Mouse (Mus musculus): Measurements from ENCODE around the gene Tsc22d4. TPM values are rescaled to one million over a fixed set of nuclear protein-coding genes. Genes with fewer than 3 reads are reported as not detected.

Tsc22d4 gene
- polyA plus RNA-seq, 1 experiment from 2014 or later: 110 TPM

GRCm38 (mm10) chr5:137755425-137755824 lies 9.9 kb downstream of the Tsc22d4 start:
- Histone ChIP-seq H3K9me3 (replicated peaks) (no peaks in the 10 kb centered on the region), H3K4me2 (no peak overlapping the region), H3K36me3 (peaks cover 25% of the 10 kb centered on the region), H3K27ac (replicated peaks) (no peak overlapping the region), H3K4me3 (replicated peaks) (no peak overlapping the region), H3K4me1 (peaks cover 27% of the 10 kb centered on the region), H3K27me3 (replicated peaks) (no peaks in the 10 kb centered on the region), H3K9ac (replicated peaks) (no peak overlapping the region)
- WGBS: 79% methylated on average over 5 of the region's 5 CpGs
- no peak for ATAC-seq (ENCODE audit: low FRiP score)

- Histone ChIP-seq H3K4me2 (no peak overlapping the region), H3K9me3 (replicated peaks) (no peaks in the 10 kb centered on the region), H3K4me1 (peaks cover 27% of the 10 kb centered on the region), H3K9ac (replicated peaks) (no peak overlapping the region), H3K27me3 (replicated peaks) (no peaks in the 10 kb centered on the region), H3K36me3 (peaks cover 24% of the 10 kb centered on the region), H3K4me3 (replicated peaks) (no peak overlapping the region), H3K27ac (replicated peaks) (peak overlapping the region; percentile 56; the same call in 1 of the 2 replicates)
- 76% methylated on average over 3 of the region's 3 CpGs for WGBS
- no peak for ATAC-seq (ENCODE audit: low FRiP score)
Observed at GRCm38 (mm10) chr5:137756106-137756505, 10.6 kb downstream of the Tsc22d4 start.

GRCm38 (mm10) chr5:137756882-137757661 lies 11.5 kb downstream of the Tsc22d4 start:
- H3K9ac ChIP-seq (replicated peaks): no peak overlapping the region; the same call in 1 of the 2 replicates

GRCm38 (mm10) chr5:137757887-137758286 lies 12.4 kb downstream of the Tsc22d4 start:
- H3K9ac ChIP-seq (replicated peaks): peak overlapping the region; percentile 30
- peak; percentile 74 for ATAC-seq (ENCODE audit: low FRiP score)
- H3K36me3 ChIP-seq: peaks cover 12% of the 10 kb centered on the region; the same call in 1 of the 2 replicates
- H3K9me3 ChIP-seq (replicated peaks): no peaks in the 10 kb centered on the region
- H3K4me3 ChIP-seq (replicated peaks): peak overlapping the region; percentile 18; the same call in 1 of the 2 replicates
- H3K4me2 ChIP-seq: peak overlapping the region; percentile 44
- peak overlapping the region; percentile 80 for H3K27ac ChIP-seq (replicated peaks)
- H3K4me1 ChIP-seq: peaks cover 27% of the 10 kb centered on the region
- 41% methylated on average over 6 of the region's 6 CpGs for WGBS
- H3K27me3 ChIP-seq (replicated peaks): no peaks in the 10 kb centered on the region

More at GRCm38 (mm10) chr5:137756882-137757661, 11.5 kb downstream of the Tsc22d4 start:
- Histone ChIP-seq H3K4me3 (replicated peaks) (no peak overlapping the region), H3K9me3 (replicated peaks) (no peaks in the 10 kb centered on the region), H3K27ac (replicated peaks) (peak overlapping the region; percentile 80), H3K4me2 (peak overlapping the region; percentile 22; the same call in 1 of the 2 replicates), H3K36me3 (peaks cover 15% of the 10 kb centered on the region), H3K4me1 (peaks cover 27% of the 10 kb centered on the region), H3K27me3 (replicated peaks) (no peaks in the 10 kb centered on the region)
- 47% methylated on average over 10 of the region's 10 CpGs for WGBS
- peak; percentile 42; the same call in 1 of the 2 replicates for ATAC-seq (ENCODE audit: low FRiP score)

- Histone ChIP-seq H3K27me3 (replicated peaks) (no peaks in the 10 kb centered on the region), H3K4me2 (peak overlapping the region; percentile 44), H3K4me1 (peaks cover 27% of the 10 kb centered on the region), H3K27ac (replicated peaks) (peak overlapping the region; percentile 80), H3K9me3 (replicated peaks) (no peaks in the 10 kb centered on the region), H3K36me3 (peaks cover 11% of the 10 kb centered on the region; the same call in 1 of the 2 replicates), H3K9ac (replicated peaks) (peak overlapping the region; percentile 30; the same call in 1 of the 2 replicates), H3K4me3 (replicated peaks) (peak overlapping the region; percentile 18; the same call in 1 of the 2 replicates)
- no peak for ATAC-seq (ENCODE audit: low FRiP score)
- WGBS: 84% methylated on average over 19 of the region's 19 CpGs
Observed at GRCm38 (mm10) chr5:137758921-137759534, 13.5 kb downstream of the Tsc22d4 start.

- Histone ChIP-seq H3K4me1 (peaks cover 27% of the 10 kb centered on the region), H3K36me3 (peaks cover 7% of the 10 kb centered on the region; the same call in 1 of the 2 replicates), H3K4me3 (replicated peaks) (no peak overlapping the region), H3K9me3 (replicated peaks) (no peaks in the 10 kb centered on the region), H3K4me2 (no peak overlapping the region), H3K27me3 (replicated peaks) (no peaks in the 10 kb centered on the region), H3K27ac (replicated peaks) (peak overlapping the region; percentile 80), H3K9ac (replicated peaks) (no peak overlapping the region)
- ATAC-seq (ENCODE audit: low FRiP score): peak; percentile 75
- WGBS: 36% methylated on average over 4 of the region's 4 CpGs
Observed at GRCm38 (mm10) chr5:137759971-137760412, 14.5 kb downstream of the Tsc22d4 start.

GRCm38 (mm10) chr5:137764609-137765340 lies 19.2 kb downstream of the Tsc22d4 start:
- H3K4me1 ChIP-seq: no peaks in the 10 kb centered on the region
- no peaks in the 10 kb centered on the region for H3K9me3 ChIP-seq (replicated peaks)
- H3K27ac ChIP-seq (replicated peaks): no peak overlapping the region
- WGBS: 51% methylated on average over 9 of the region's 9 CpGs
- H3K27me3 ChIP-seq (replicated peaks): no peaks in the 10 kb centered on the region
- no peak overlapping the region for H3K4me2 ChIP-seq
- H3K9ac ChIP-seq (replicated peaks): no peak overlapping the region
- no peaks in the 10 kb centered on the region for H3K36me3 ChIP-seq
- ATAC-seq (ENCODE audit: low FRiP score): no peak
- no peak overlapping the region for H3K4me3 ChIP-seq (replicated peaks)

GRCm38 (mm10) chr5:137766270-137766669 lies 20.7 kb downstream of the Tsc22d4 start:
- H3K4me3 ChIP-seq (replicated peaks): no peak overlapping the region
- H3K27ac ChIP-seq (replicated peaks): no peak overlapping the region
- 62% methylated on average over 3 of the region's 3 CpGs for WGBS
- H3K9me3 ChIP-seq (replicated peaks): no peaks in the 10 kb centered on the region
- no peak overlapping the region for H3K4me2 ChIP-seq
- H3K4me1 ChIP-seq: no peaks in the 10 kb centered on the region
- no peaks in the 10 kb centered on the region for H3K36me3 ChIP-seq
- H3K27me3 ChIP-seq (replicated peaks): no peaks in the 10 kb centered on the region
- H3K9ac ChIP-seq (replicated peaks): no peak overlapping the region
- no peak for ATAC-seq (ENCODE audit: low FRiP score)

GRCm38 (mm10) chr5:137768475-137768874 lies 22.9 kb downstream of the Tsc22d4 start:
- 23% methylated on average over 1 of the region's 1 CpGs for WGBS
- Histone ChIP-seq H3K27ac (replicated peaks) (no peak overlapping the region), H3K9ac (replicated peaks) (no peak overlapping the region)

GRCm38 (mm10) chr5:137770709-137771108 lies 25.2 kb downstream of the Tsc22d4 start:
- no peaks in the 10 kb centered on the region for H3K36me3 ChIP-seq
- H3K27ac ChIP-seq (replicated peaks): no peak overlapping the region
- ATAC-seq (ENCODE audit: low FRiP score): no peak
- H3K9ac ChIP-seq (replicated peaks): no peak overlapping the region
- H3K27me3 ChIP-seq (replicated peaks): no peaks in the 10 kb centered on the region
- H3K4me1 ChIP-seq: no peaks in the 10 kb centered on the region
- no peaks in the 10 kb centered on the region for H3K9me3 ChIP-seq (replicated peaks)
- no peak overlapping the region for H3K4me2 ChIP-seq
- H3K4me3 ChIP-seq (replicated peaks): no peak overlapping the region
- 52% methylated on average over 2 of the region's 2 CpGs for WGBS

More at GRCm38 (mm10) chr5:137768475-137768874, 22.9 kb downstream of the Tsc22d4 start:
- no peaks in the 10 kb centered on the region for H3K36me3 ChIP-seq
- H3K27me3 ChIP-seq (replicated peaks): no peaks in the 10 kb centered on the region
- no peak for ATAC-seq (ENCODE audit: low FRiP score)
- no peaks in the 10 kb centered on the region for H3K4me1 ChIP-seq
- H3K4me2 ChIP-seq: no peak overlapping the region
- no peaks in the 10 kb centered on the region for H3K9me3 ChIP-seq (replicated peaks)
- no peak overlapping the region for H3K4me3 ChIP-seq (replicated peaks)

- H3K36me3 ChIP-seq: no peaks in the 10 kb centered on the region
- H3K4me2 ChIP-seq: no peak overlapping the region
- no peak overlapping the region for H3K27ac ChIP-seq (replicated peaks)
- ATAC-seq (ENCODE audit: low FRiP score): no peak
- 0 out of 2 replicates have a peak, but pooled peaks cover 2% of the 10 kb centered on the region for H3K4me1 ChIP-seq
- no peak overlapping the region for H3K9ac ChIP-seq (replicated peaks)
- H3K9me3 ChIP-seq (replicated peaks): no peaks in the 10 kb centered on the region
- no peaks in the 10 kb centered on the region for H3K27me3 ChIP-seq (replicated peaks)
- H3K4me3 ChIP-seq (replicated peaks): no peak overlapping the region
Observed at GRCm38 (mm10) chr5:137772755-137773154, 27.2 kb downstream of the Tsc22d4 start.

Measured in neural tube, embryonic 15.5 days (tissue).